Mouse (Mus musculus) heart, adult 2 months (tissue): ENCODE results near the gene Cltb.

ENCODE experiments used
- CTCF ChIP-seq: fragments of 200-600 bp; IDR thresholded peaks from 2 replicates; pipeline ENCODE4 v1.8.1; 2022; ENCODE audit warnings: antibody characterized with exemption, mild to moderate bottlenecking, moderate library complexity
- POLR2A ChIP-seq: fragments of 200-500 bp; IDR thresholded peaks from 2 replicates; pipeline ENCODE4 v1.6.1; 2011; ENCODE audit warnings: mild to moderate bottlenecking, low read depth, low read length, control low read depth; ENCODE audit not compliant: insufficient read depth

DNA sequence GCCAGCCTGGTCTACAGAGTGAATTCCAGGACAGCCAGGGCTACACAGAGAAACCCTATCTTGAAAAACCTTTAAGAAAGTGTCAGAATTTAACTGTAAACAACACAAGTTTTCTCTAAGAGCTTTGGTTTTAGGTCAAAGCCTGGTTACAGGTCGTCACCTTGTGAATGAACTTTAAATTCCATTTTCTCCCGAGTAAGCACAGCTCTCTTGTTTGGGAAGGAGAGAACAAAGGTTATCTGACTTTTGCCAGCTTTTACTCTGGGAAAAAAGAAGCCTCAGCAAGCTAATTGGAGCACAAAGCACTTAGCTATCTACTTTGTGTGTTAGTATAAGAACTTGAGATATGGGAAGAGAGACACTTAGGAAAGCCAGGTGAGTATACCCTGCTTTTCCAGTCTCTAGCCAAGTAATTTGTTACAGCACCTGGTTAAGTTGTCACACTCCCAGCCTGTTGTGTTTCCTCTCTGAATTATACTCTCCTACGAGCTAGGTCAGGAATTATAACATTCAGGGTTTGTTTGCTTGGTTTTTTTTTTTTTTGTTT is 21.7 kb upstream of the Cltb start:
- no peak for TF ChIP-seq POLR2A
- no peak for TF ChIP-seq CTCF
